Mouse (Mus musculus): Measurements from ENCODE around the gene Bcl6b. TPM values are rescaled to one million over a fixed set of nuclear protein-coding genes. Genes with fewer than 3 reads are reported as not detected.
A peak's percentile ranks its signal among the peaks of the same experiment; 100 is the strongest.

The Bcl6b gene
- polyA plus RNA-seq, 1 experiment, result 0.70 TPM

DNA sequence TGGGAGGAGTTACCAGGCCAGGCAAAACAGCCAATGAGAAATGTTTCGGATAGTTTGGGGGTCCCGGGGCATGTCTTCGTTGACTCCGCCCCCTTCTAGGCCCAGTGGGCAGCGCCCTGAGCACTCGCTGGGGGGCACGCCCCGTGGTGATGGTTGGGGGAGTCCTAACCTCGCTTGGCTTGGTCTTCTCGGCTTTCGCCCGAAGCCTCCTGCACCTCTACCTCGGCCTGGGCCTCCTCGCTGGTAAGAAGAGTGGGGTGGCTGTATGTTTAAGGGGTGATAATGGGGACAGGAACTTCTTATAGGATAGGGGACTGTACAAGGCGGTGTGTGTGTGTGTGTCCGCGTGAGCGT is 14.8 kb downstream of the Bcl6b start:
- 0 out of 2 replicates have a peak, but pooled peaks cover 5% of the 10 kb centered on the region for H3K4me1 ChIP-seq (ENCODE audit: control insufficient read depth, insufficient read depth, low read length)
- H3K27ac ChIP-seq (ENCODE audit: insufficient read depth, low read length), result no peak overlapping the region
- TF ChIP-seq CTCF (IDR thresholded peaks at IDR 0.05; ENCODE audit: borderline replicate concordance, insufficient read depth, low read length) (no peak), POLR2A (IDR thresholded peaks at IDR 0.05; ENCODE audit: low read depth, low read length) (no peak)
- H3K4me3 ChIP-seq (ENCODE audit: insufficient read depth, low read length), result no peak overlapping the region

DNA sequence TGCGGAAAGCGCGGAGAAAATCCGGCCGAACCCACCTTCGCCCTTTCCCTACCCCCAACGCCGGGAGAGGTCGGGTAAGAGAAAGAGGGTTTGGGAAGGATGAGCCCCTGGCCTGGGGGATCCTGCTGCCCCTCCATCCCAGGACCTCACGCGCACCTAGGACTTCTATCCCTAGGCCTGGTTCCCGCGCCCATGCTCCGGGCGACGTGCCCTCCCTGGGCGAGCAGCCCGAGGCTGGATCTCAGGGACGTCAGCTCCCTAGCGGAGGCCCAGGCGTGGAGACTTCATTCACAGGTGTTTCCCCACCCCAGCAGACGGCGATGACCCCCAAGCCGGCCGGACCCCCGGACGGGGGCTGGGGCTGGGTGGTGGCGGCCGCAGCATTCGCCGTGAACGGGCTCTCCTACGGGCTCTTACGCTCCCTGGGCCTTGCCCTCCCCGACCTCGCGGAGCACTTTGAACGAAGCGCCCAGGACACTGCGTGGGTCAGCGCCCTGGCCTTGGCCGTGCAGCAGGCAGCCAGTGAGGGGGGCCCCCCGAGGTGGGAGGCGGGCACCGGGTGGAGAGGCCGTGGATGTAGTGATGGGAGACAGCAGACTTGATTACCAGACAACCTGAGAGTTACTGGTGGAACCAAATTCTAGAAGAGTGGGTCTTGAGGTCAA is 15.3 kb downstream of the Bcl6b start:
- Histone ChIP-seq H3K4me1 (ENCODE audit: control insufficient read depth, insufficient read depth, low read length) (0 out of 2 replicates have a peak, but pooled peaks cover 5% of the 10 kb centered on the region), H3K27ac (ENCODE audit: insufficient read depth, low read length) (no peak overlapping the region), H3K4me3 (ENCODE audit: insufficient read depth, low read length) (no peak overlapping the region)
- 0 out of 2 replicates have a peak, but pooled peaks have one; percentile 11 for TF ChIP-seq POLR2A (IDR thresholded peaks at IDR 0.05; ENCODE audit: low read depth, low read length)
- TF ChIP-seq CTCF (IDR thresholded peaks at IDR 0.05; ENCODE audit: borderline replicate concordance, insufficient read depth, low read length), result no peak

DNA sequence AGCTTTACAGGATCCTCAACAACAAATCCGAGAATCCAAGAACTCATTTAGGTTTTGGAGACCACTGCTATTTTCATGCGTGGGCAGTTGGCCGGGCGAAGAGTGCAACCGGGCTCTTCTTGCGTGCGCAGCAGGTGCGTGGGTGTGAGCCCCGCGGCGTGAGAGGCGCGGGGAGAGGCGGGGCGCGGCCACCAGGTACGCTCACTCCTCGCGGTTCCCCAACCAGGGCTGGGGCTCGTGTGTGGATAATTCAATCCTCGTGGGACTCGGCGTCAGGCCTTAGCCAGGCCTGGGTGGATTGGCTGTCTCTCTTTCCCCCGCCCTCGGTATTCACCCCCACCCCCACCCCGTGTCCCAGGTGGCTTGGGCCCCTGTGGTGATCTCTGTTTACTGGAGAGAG is 15.9 kb downstream of the Bcl6b start:
- Histone ChIP-seq H3K4me3 (ENCODE audit: insufficient read depth, low read length) (no peak overlapping the region), H3K4me1 (ENCODE audit: control insufficient read depth, insufficient read depth, low read length) (0 out of 2 replicates have a peak, but pooled peaks cover 5% of the 10 kb centered on the region), H3K27ac (ENCODE audit: insufficient read depth, low read length) (no peak overlapping the region)
- TF ChIP-seq POLR2A (IDR thresholded peaks at IDR 0.05; ENCODE audit: low read depth, low read length), result no peak
- TF ChIP-seq CTCF (IDR thresholded peaks at IDR 0.05; ENCODE audit: borderline replicate concordance, insufficient read depth, low read length), result no peak

DNA sequence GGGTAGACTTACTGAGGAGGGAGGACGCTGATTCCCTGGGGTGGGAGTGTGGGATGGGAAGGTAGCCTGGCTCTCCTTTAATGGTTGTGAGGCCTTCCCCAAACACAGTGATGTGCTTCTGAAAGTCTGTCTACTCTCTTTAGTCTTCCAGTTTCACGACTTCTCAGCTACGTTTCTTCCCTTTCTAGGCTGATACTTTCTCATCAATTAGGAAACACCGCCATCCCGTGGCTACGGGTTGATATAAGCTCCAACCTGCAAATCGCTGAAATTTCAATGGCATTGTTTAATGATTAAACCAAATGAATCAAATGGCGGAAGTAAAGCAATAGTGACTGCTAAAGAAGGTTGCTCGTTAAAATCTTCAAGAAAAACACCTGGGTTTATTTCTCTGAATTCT is 16.7 kb downstream of the Bcl6b start:
- 0 out of 2 replicates have a peak, but pooled peaks cover 5% of the 10 kb centered on the region for H3K4me1 ChIP-seq (ENCODE audit: control insufficient read depth, insufficient read depth, low read length)
- no peak overlapping the region for H3K4me3 ChIP-seq (ENCODE audit: insufficient read depth, low read length)
- 0 out of 2 replicates have a peak, but pooled peaks have one; percentile 17 for TF ChIP-seq POLR2A (IDR thresholded peaks at IDR 0.05; ENCODE audit: low read depth, low read length)
- no peak for TF ChIP-seq CTCF (IDR thresholded peaks at IDR 0.05; ENCODE audit: borderline replicate concordance, insufficient read depth, low read length)
- no peak overlapping the region for H3K27ac ChIP-seq (ENCODE audit: insufficient read depth, low read length)

DNA sequence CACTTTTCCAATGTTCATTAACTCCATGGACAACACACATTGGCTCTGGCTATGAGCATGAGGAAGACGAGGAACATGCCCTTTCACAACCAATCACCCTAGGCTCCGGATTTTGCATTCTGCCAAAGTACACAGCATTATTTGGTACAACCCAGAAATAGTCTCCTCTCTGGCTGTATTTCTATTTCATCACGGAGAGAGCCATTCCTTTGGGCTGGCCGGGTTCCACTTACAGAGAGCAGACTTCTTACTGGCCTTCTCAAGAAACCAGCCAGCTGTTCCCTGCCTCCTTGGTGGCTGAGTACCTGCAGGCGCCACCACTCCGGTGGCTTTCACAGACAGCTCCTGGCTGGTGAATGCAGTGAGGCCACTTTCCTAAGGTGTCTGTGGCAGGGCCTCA is 17.2 kb downstream of the Bcl6b start, which contains the start of gene Slc16a11:
Gene Slc16a11, plus strand, starts transcription at position 330 of the 400 bp plus-strand sequence.
- Histone ChIP-seq H3K4me1 (ENCODE audit: control insufficient read depth, insufficient read depth, low read length) (0 out of 2 replicates have a peak, but pooled peaks cover 5% of the 10 kb centered on the region), H3K27ac (ENCODE audit: insufficient read depth, low read length) (no peak within 1 kb of the TSS), H3K4me3 (ENCODE audit: insufficient read depth, low read length) (no peak within 1 kb of the TSS)
- TF ChIP-seq POLR2A (IDR thresholded peaks at IDR 0.05; ENCODE audit: low read depth, low read length), result no peak
- TF ChIP-seq CTCF (IDR thresholded peaks at IDR 0.05; ENCODE audit: borderline replicate concordance, insufficient read depth, low read length), result no peak

DNA sequence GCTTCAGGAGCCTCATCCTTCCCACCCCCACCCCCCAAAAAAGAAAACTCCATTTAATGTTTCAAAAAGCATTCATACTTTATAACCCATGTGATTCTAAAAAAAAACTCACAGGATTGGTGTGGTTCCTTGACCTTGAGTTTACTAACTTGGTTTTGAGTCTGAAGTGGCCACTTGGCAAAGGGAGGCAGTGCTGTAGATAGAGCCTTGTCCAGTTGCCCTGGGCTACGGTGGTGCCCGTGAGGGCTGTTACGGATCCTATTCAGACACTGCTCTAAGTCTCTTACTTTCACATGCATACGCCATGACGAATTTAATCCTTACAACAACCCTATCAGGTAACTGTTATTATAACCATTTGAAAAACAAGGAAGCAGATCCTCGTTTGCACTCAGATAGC is 17.6 kb downstream of the Bcl6b start:
- Histone ChIP-seq H3K27ac (ENCODE audit: insufficient read depth, low read length) (no peak overlapping the region), H3K4me1 (ENCODE audit: control insufficient read depth, insufficient read depth, low read length) (0 out of 2 replicates have a peak, but pooled peaks cover 5% of the 10 kb centered on the region), H3K4me3 (ENCODE audit: insufficient read depth, low read length) (no peak overlapping the region)
- TF ChIP-seq POLR2A (IDR thresholded peaks at IDR 0.05; ENCODE audit: low read depth, low read length), result no peak
- TF ChIP-seq CTCF (IDR thresholded peaks at IDR 0.05; ENCODE audit: borderline replicate concordance, insufficient read depth, low read length), result no peak

DNA sequence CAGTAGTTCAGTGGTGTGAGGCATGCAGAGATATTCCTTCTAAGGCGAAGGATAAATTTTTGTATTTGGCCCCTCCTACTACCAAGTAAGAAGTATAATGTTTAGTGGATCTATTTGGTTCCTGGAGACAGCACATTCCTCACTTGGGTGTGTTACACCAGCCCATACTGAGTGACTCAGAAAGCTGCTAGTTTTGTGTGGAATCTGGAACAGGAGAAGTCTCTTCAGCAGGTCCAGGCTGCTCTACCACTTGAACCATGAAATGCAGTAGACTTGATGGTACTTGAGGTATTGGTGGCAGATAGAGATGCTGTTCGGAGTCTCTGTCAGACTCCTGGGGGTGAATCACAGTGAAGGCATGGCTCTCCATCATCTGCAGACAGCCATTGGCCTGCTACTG is 18.9 kb downstream of the Bcl6b start:
- H3K4me1 ChIP-seq (ENCODE audit: control insufficient read depth, insufficient read depth, low read length), result 0 out of 2 replicates have a peak, but pooled peaks cover 5% of the 10 kb centered on the region
- no peak overlapping the region for H3K27ac ChIP-seq (ENCODE audit: insufficient read depth, low read length)
- no peak for TF ChIP-seq CTCF (IDR thresholded peaks at IDR 0.05; ENCODE audit: borderline replicate concordance, insufficient read depth, low read length)
- no peak for TF ChIP-seq POLR2A (IDR thresholded peaks at IDR 0.05; ENCODE audit: low read depth, low read length)
- no peak overlapping the region for H3K4me3 ChIP-seq (ENCODE audit: insufficient read depth, low read length)

DNA sequence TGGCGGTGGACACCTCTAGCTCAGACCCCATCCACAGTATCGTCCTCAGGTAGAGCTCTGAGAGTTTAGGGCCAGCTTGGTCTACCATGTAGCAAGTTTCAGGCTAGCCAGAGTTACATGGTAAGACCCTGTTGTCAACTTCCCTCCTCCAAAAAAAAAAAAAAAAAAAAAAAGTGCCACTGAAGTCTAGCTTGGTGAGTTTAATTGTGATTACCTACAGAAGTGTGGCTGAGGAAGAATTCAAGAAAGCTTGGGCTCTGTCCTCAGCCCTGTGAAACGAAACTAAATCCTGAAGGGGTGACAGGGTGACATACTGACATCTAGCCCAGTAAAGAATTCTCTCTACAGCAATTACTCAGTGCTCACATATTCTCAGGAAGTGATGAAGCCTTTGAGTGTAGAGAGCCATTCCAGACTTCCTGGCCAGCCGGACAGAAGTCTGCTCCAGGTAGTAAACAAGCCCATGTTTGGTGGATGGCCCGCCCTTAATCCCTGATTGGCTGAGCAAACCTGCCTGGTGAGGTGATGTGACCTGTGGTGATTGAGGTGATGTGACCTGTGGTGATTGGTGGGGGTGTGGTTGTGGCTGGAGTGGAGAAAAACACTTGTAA is 20.7 kb downstream of the Bcl6b start:
- no peak for TF ChIP-seq POLR2A (IDR thresholded peaks at IDR 0.05; ENCODE audit: low read depth, low read length)
- no peak for TF ChIP-seq CTCF (IDR thresholded peaks at IDR 0.05; ENCODE audit: borderline replicate concordance, insufficient read depth, low read length)
- H3K27ac ChIP-seq (ENCODE audit: insufficient read depth, low read length), result no peak overlapping the region
- 0 out of 2 replicates have a peak, but pooled peaks cover 5% of the 10 kb centered on the region for H3K4me1 ChIP-seq (ENCODE audit: control insufficient read depth, insufficient read depth, low read length)
- H3K4me3 ChIP-seq (ENCODE audit: insufficient read depth, low read length), result no peak overlapping the region

DNA sequence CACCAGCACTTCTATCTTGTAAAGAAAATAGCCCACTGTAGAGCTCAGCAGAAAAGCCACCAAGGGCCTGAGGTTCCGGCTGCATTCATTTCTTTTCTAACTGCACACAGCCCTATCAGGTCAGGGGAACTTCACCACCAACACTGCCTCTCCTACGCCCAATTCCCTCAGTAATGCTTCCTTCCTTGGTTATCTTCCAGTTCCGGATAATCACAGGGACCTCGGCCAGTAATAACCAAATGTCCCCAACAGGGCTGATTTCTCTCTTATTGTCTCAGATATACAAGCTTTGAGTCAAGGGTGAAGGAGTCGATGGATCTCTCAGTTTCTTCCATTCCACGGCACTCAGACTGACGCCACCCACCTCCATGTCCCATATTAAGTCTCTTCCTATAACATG is 22.3 kb downstream of the Bcl6b start:
- Histone ChIP-seq H3K4me3 (ENCODE audit: insufficient read depth, low read length) (no peak overlapping the region), H3K4me1 (ENCODE audit: control insufficient read depth, insufficient read depth, low read length) (0 out of 2 replicates have a peak, but pooled peaks cover 5% of the 10 kb centered on the region), H3K27ac (ENCODE audit: insufficient read depth, low read length) (no peak overlapping the region)
- TF ChIP-seq POLR2A (IDR thresholded peaks at IDR 0.05; ENCODE audit: low read depth, low read length), result no peak
- TF ChIP-seq CTCF (IDR thresholded peaks at IDR 0.05; ENCODE audit: borderline replicate concordance, insufficient read depth, low read length), result no peak

DNA sequence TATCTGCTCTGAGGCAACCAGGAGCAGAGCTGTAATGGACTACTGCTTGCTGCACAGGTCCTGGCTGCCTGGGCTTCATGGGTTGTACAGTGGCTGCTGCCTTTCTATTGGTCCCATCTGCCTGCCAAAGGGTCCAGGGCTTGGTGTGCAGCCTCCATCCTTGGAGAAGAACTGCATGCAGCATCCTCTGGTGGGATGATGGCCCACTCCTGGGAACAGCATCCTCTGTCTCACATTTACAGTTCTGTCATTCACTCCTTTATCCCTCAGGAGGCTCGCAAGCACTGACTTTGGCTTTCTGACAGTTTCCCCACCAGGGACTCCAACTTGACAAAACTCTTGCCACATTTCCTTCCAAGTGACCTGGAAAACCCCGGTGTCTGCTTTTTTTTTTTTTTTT is 22.8 kb downstream of the Bcl6b start:
- TF ChIP-seq POLR2A (IDR thresholded peaks at IDR 0.05; ENCODE audit: low read depth, low read length) (no peak), CTCF (IDR thresholded peaks at IDR 0.05; ENCODE audit: borderline replicate concordance, insufficient read depth, low read length) (no peak)
- Histone ChIP-seq H3K4me1 (ENCODE audit: control insufficient read depth, insufficient read depth, low read length) (0 out of 2 replicates have a peak, but pooled peaks cover 5% of the 10 kb centered on the region), H3K27ac (ENCODE audit: insufficient read depth, low read length) (no peak overlapping the region), H3K4me3 (ENCODE audit: insufficient read depth, low read length) (no peak overlapping the region)

Data from embryonic fibroblast, embryonic 13.5 days (primary cell).